Mouse (Mus musculus) hindbrain, embryonic 12.5 days (tissue): ENCODE results near the gene Apopt1. TPM values are rescaled to one million over a fixed set of nuclear protein-coding genes. Genes with fewer than 3 reads are reported as not detected.
A peak's percentile ranks its signal among the peaks of the same experiment; 100 is the strongest.

Experiments
- ATAC-seq: fragments of 200-750 bp; cut with Nextera tagmentation; 2 replicates; pipeline ENCODE4 v1.8.0; 2017; ENCODE audit warnings: moderate TSS enrichment; ENCODE audit not compliant: low FRiP score
- H3K27ac ChIP-seq: fragments of 300-500 bp; sonication (generic); 2 replicates; pipeline ENCODE4 v1.5.1; 2016; ENCODE audit warnings: mild to moderate bottlenecking
- H3K27me3 ChIP-seq: fragments of 300-500 bp; sonication (generic); 2 replicates; pipeline ENCODE4 v1.6.1; 2016; ENCODE audit warnings: mild to moderate bottlenecking
- H3K36me3 ChIP-seq: fragments of 300-500 bp; sonication (generic); 2 replicates; pipeline ENCODE4 v1.6.1; 2016; ENCODE audit warnings: mild to moderate bottlenecking
- H3K4me1 ChIP-seq: fragments of 300-500 bp; sonication (generic); 2 replicates; pipeline ENCODE4 v1.6.1; 2016
- H3K4me2 ChIP-seq: fragments of 300-500 bp; sonication (generic); replicated peaks from 2 replicates; pipeline ENCODE4 v1.6.1; 2016; ENCODE audit warnings: mild to moderate bottlenecking
- H3K4me3 ChIP-seq: fragments of 300-500 bp; sonication (generic); 2 replicates; pipeline ENCODE4 v1.5.1; 2016; ENCODE audit warnings: mild to moderate bottlenecking
- H3K9ac ChIP-seq: fragments of 300-500 bp; sonication (generic); 2 replicates; pipeline ENCODE4 v1.6.1; 2016; ENCODE audit warnings: mild to moderate bottlenecking, moderate library complexity
- H3K9me3 ChIP-seq: fragments of 300-500 bp; sonication (generic); replicated peaks from 2 replicates; pipeline ENCODE4 v1.6.1; 2016; ENCODE audit warnings: mild to moderate bottlenecking
- WGBS: fragments of 180-500 bp; shearing (Covaris S2); methylation state at CpG from one replicate; pipeline ENCODE4 v1.1.7; 2016; 5-methylcytosine and 5-hydroxymethylcytosine counted together
- polyA plus RNA-seq: library from polyadenylated mRNA; unstranded; fragments of >200 nt; fragmentation: Nextera tagmentation; extraction: Ambion mirVana; gene quantifications from 2 replicates; pipeline ENCODE4 v1.2.1, GENCODE M21; 2016

The Apopt1 gene
- polyA plus RNA-seq, 1 experiment from 2014 or later, result 54.0 TPM

GRCm38 (mm10) chr12:111672176-111672575 is 40.9 kb upstream of the Apopt1 start, which contains the start of gene Ckb:
TSS of gene Ckb (minus strand) at chr12:111672338.
- WGBS, result under 1% methylated on average over 31 of the region's 31 CpGs
- H3K27me3 ChIP-seq, result peaks cover 19% of the 10 kb centered on the region
- peak; percentile 81 for ATAC-seq

GRCm38 (mm10) chr12:111672581-111672980 is 40.5 kb upstream of the Apopt1 start:
- Histone ChIP-seq H3K4me1 (peaks cover 43% of the 10 kb centered on the region), H3K4me3 (peak overlapping the region; percentile 87), H3K27me3 (peaks cover 19% of the 10 kb centered on the region), H3K9ac (peak overlapping the region; percentile 91), H3K9me3 (no peaks in the 10 kb centered on the region), H3K27ac (peak overlapping the region; percentile 90), H3K36me3 (peaks cover 21% of the 10 kb centered on the region), H3K4me2 (peak overlapping the region; percentile 90)
- no peak for ATAC-seq
- 10% methylated on average over 12 of the region's 12 CpGs for WGBS

More at GRCm38 (mm10) chr12:111672176-111672575, 40.9 kb upstream of the Apopt1 start, which contains the start of gene Ckb:
- Histone ChIP-seq H3K36me3 (peaks cover 25% of the 10 kb centered on the region), H3K4me1 (peaks cover 39% of the 10 kb centered on the region), H3K9ac (peak within 1 kb of the TSS; percentile 91), H3K27ac (peak within 1 kb of the TSS; percentile 90), H3K4me3 (peak within 1 kb of the TSS; percentile 87), H3K4me2 (peak within 1 kb of the TSS; percentile 90), H3K9me3 (no peaks in the 10 kb centered on the region)

DNA sequence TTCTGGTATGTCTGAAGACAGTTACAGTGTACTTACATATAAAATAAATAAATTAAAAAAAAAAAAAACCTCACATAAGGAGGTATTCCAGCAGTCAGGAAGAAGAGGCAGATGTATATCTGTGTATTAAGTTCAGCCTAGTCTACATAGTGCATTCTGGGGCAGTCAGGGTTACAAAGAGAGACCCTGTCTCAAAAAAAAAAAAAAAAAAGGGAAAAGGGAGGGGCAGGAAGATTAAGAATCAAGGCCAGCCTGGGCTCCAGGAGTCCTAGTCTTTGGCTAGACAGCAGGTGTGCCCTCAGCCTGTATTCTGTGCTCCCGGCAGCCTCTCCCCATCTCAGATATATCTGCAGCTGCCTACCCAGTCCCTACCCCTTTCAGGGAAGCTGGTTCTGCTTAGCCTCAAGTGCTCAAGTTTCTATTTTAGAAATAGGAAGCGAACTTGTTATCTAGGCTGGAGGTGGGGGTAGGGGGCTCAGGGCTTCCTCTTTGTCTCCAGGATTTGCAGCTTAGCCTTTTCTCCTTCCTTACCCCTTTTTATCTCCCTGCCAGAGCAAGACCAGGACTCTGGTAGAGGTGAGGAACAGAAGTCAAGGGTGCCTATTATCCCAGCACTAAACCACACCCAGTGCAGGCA is 38.1 kb upstream of the Apopt1 start:
- Histone ChIP-seq H3K9me3 (no peaks in the 10 kb centered on the region), H3K27me3 (peaks cover 19% of the 10 kb centered on the region), H3K4me1 (peaks cover 39% of the 10 kb centered on the region), H3K4me3 (no peak overlapping the region), H3K9ac (no peak overlapping the region), H3K4me2 (no peak overlapping the region), H3K36me3 (peaks cover 7% of the 10 kb centered on the region; the same call in 1 of the 2 replicates), H3K27ac (no peak overlapping the region)
- ATAC-seq, result no peak
- 57% methylated on average over 2 of the region's 2 CpGs for WGBS

- Histone ChIP-seq H3K27ac (no peak overlapping the region), H3K4me2 (no peak overlapping the region), H3K27me3 (peaks cover 19% of the 10 kb centered on the region), H3K4me1 (peaks cover 31% of the 10 kb centered on the region), H3K36me3 (peaks cover 8% of the 10 kb centered on the region), H3K4me3 (no peak overlapping the region), H3K9me3 (no peaks in the 10 kb centered on the region), H3K9ac (no peak overlapping the region)
- WGBS, result 86% methylated on average over 6 of the region's 6 CpGs
- no peak for ATAC-seq
Observed at GRCm38 (mm10) chr12:111675797-111676580, 37.1 kb upstream of the Apopt1 start.

DNA sequence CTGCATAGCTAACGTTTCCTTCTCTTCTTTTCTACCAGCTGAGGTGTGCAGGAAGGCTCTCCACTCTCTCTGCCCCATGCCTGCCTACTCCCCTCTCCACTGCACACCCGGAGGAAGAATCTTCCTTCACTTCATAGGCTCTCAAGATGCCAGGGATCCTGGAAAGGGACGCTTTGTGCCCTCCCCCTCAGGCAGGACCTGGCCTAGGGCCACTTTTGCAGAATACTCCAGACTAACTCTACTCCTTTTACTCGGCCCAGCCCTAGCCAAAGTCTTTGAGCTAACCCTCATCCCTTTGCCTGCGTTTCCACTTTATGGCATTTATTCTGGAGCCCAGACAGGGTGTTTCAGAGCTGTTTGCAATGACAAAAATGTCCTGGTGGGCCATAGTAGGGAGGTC is 35.6 kb upstream of the Apopt1 start:
- Histone ChIP-seq H3K36me3 (peaks cover 20% of the 10 kb centered on the region), H3K4me3 (peak overlapping the region; percentile 84), H3K4me2 (peak overlapping the region; percentile 98), H3K9me3 (no peaks in the 10 kb centered on the region), H3K27ac (peak overlapping the region; percentile 92), H3K4me1 (peaks cover 29% of the 10 kb centered on the region), H3K9ac (peak overlapping the region; percentile 72), H3K27me3 (peaks cover 19% of the 10 kb centered on the region)
- 14% methylated on average over 5 of the region's 5 CpGs for WGBS
- peak; percentile 36 for ATAC-seq

- Histone ChIP-seq H3K36me3 (peaks cover 24% of the 10 kb centered on the region), H3K9me3 (no peaks in the 10 kb centered on the region), H3K4me2 (peak within 1 kb of the TSS; percentile 98), H3K27ac (peak within 1 kb of the TSS; percentile 92), H3K27me3 (peaks cover 16% of the 10 kb centered on the region), H3K4me3 (peak within 1 kb of the TSS; percentile 84), H3K9ac (peak within 1 kb of the TSS; percentile 72), H3K4me1 (peaks cover 26% of the 10 kb centered on the region)
- WGBS, result under 1% methylated on average over 51 of the region's 51 CpGs
- ATAC-seq, result peak; percentile 88
Observed at GRCm38 (mm10) chr12:111677882-111678669, 35.0 kb upstream of the Apopt1 start, which contains the start of gene Trmt61a. TSS of gene Trmt61a (plus strand) at chr12:111678105.

DNA sequence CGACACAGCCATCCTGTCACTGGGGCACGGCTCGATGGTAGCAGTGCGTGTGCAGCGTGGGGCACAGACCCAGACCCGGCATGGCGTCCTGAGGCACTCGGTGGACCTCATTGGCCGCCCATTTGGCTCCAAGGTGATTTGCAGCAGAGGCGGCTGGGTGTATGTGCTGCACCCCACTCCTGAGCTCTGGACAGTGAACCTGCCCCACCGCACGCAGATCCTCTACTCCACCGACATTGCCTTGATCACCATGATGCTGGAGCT is 34.5 kb upstream of the Apopt1 start:
- Histone ChIP-seq H3K27me3 (peaks cover 15% of the 10 kb centered on the region), H3K27ac (no peak overlapping the region), H3K36me3 (peaks cover 24% of the 10 kb centered on the region), H3K4me3 (peak overlapping the region; percentile 84), H3K9me3 (no peaks in the 10 kb centered on the region), H3K9ac (peak overlapping the region; percentile 72), H3K4me2 (peak overlapping the region; percentile 98), H3K4me1 (peaks cover 26% of the 10 kb centered on the region)
- ATAC-seq, result no peak; the same call in 1 of the 2 replicates
- WGBS, result 10% methylated on average over 13 of the region's 13 CpGs

- no peaks in the 10 kb centered on the region for H3K9me3 ChIP-seq
- H3K36me3 ChIP-seq, result peaks cover 24% of the 10 kb centered on the region
- peaks cover 26% of the 10 kb centered on the region for H3K4me1 ChIP-seq
- H3K9ac ChIP-seq, result peak overlapping the region; percentile 72; the same call in 1 of the 2 replicates
- H3K27ac ChIP-seq, result no peak overlapping the region
- peaks cover 12% of the 10 kb centered on the region for H3K27me3 ChIP-seq
- WGBS, result 56% methylated on average over 7 of the region's 7 CpGs
- H3K4me3 ChIP-seq, result peak overlapping the region; percentile 84
- H3K4me2 ChIP-seq, result peak overlapping the region; percentile 98
- ATAC-seq, result no peak
Observed at GRCm38 (mm10) chr12:111678997-111679396, 34.1 kb upstream of the Apopt1 start.

DNA sequence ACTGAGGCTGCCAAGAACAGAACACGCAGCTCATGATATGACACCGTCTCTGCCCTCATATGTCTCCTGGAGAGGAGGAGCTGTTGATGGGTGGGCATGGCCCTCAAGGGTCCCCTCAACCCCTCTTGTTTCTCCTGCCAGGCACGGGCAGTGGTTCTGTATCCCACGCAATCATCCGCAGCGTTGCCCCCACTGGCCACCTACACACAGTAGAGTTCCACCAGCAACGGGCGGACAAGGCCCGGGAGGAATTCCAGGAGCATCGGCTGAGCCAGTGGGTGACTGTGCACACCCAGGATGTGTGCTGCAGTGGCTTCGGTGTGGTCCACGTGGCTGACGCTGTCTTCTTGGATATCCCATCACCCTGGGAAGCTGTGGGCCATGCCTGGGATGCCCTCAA is 32.4 kb upstream of the Apopt1 start:
- WGBS, result 91% methylated on average over 13 of the region's 13 CpGs
- Histone ChIP-seq H3K4me1 (peaks cover 26% of the 10 kb centered on the region), H3K9me3 (no peaks in the 10 kb centered on the region), H3K9ac (no peak overlapping the region), H3K27ac (no peak overlapping the region), H3K36me3 (peaks cover 24% of the 10 kb centered on the region), H3K4me2 (no peak overlapping the region), H3K4me3 (no peak overlapping the region), H3K27me3 (0 out of 2 replicates have a peak, but pooled peaks cover 4% of the 10 kb centered on the region)
- ATAC-seq, result no peak

- Histone ChIP-seq H3K27ac (no peak overlapping the region), H3K36me3 (peaks cover 24% of the 10 kb centered on the region), H3K9ac (peak overlapping the region; percentile 41; the same call in 1 of the 2 replicates), H3K4me3 (no peak overlapping the region), H3K27me3 (no peaks in the 10 kb centered on the region), H3K4me2 (no peak overlapping the region), H3K9me3 (no peaks in the 10 kb centered on the region), H3K4me1 (peaks cover 26% of the 10 kb centered on the region)
- ATAC-seq, result no peak
- WGBS, result 87% methylated on average over 8 of the region's 8 CpGs
Observed at GRCm38 (mm10) chr12:111681305-111681704, 31.8 kb upstream of the Apopt1 start.

DNA sequence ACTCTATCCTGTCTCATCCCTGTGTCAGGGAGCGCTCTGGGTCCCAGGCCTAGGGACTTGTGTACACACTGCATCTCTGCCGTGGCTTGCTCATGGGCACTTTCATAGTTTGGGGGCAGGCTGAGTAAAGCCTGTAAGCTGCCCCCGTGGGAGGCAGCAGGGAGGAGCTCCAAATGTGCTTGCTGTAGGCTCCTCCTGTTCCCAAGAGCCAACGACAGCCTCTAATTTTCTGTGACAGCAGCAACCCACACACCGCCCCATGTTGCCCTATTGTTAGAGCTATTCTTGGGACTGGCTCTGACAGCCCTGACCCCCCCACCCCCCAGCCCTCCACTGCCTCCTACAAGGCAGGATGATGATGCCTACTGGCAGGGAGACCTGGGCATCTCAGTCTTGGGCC is 31.1 kb upstream of the Apopt1 start:
- ATAC-seq, result no peak
- Histone ChIP-seq H3K4me1 (peaks cover 25% of the 10 kb centered on the region), H3K36me3 (peaks cover 24% of the 10 kb centered on the region), H3K9me3 (no peaks in the 10 kb centered on the region), H3K27ac (no peak overlapping the region), H3K4me2 (no peak overlapping the region), H3K4me3 (no peak overlapping the region), H3K9ac (no peak overlapping the region), H3K27me3 (no peaks in the 10 kb centered on the region)
- 82% methylated on average over 5 of the region's 5 CpGs for WGBS

- no peak overlapping the region for H3K4me3 ChIP-seq
- H3K9ac ChIP-seq, result no peak overlapping the region
- H3K36me3 ChIP-seq, result peaks cover 24% of the 10 kb centered on the region
- no peaks in the 10 kb centered on the region for H3K9me3 ChIP-seq
- peaks cover 26% of the 10 kb centered on the region for H3K4me1 ChIP-seq
- WGBS, result 61% methylated on average over 5 of the region's 5 CpGs
- no peak for ATAC-seq
- no peak overlapping the region for H3K4me2 ChIP-seq
- H3K27ac ChIP-seq, result no peak overlapping the region
- no peaks in the 10 kb centered on the region for H3K27me3 ChIP-seq
Observed at GRCm38 (mm10) chr12:111682806-111683205, 30.3 kb upstream of the Apopt1 start.
